Mouse (Mus musculus) left cerebral cortex, adult 18-20 months (tissue): ENCODE results near the gene Psmd2. TPM values are rescaled to one million over a fixed set of nuclear protein-coding genes. Genes with fewer than 3 reads are reported as not detected.
"Not testable (repeated sequence)": the region's sequence is repeated elsewhere in the genome, so short reads cannot be mapped to it uniquely, and the experiment has no call there.

Experiments used
- DNase-seq, 2 experiments: peaks; one replicate each; pipeline ENCODE4 v3.0.0; 2021 to 2022; ENCODE audit warnings: low spot score in 2 of 2, mixed read lengths in 1 of 2
- total RNA-seq, 2 experiments: library from RNA; stranded (reverse); gene quantifications; 2 replicates each; pipeline ENCODE4 v1.2.3; 2021

The Psmd2 gene
- total RNA-seq, 2 experiments from 2014 or later, result 223 to 226 TPM

- DNase-seq, result no peak
Measured at GRCm38 (mm10) chr16:20651947-20652310, 477 bp downstream of the Psmd2 start.

- DNase-seq, result no peak
Measured at GRCm38 (mm10) chr16:20653315-20653714, 1.9 kb downstream of the Psmd2 start.

- DNase-seq, result no peak
Measured at GRCm38 (mm10) chr16:20657661-20658060, 6.2 kb downstream of the Psmd2 start.

- DNase-seq, result not testable (repeated sequence)
Measured at GRCm38 (mm10) chr16:20668013-20668412, 16.6 kb downstream of the Psmd2 start, which contains the start of gene Eif4g1. Eif4g1 (plus strand) TSS chr16:20668313.

GRCm38 (mm10) chr16:20670291-20670690, 18.8 kb downstream of the Psmd2 start:
- DNase-seq, result no peak

- DNase-seq, result no peak
Measured at GRCm38 (mm10) chr16:20671886-20672285, 20.4 kb downstream of the Psmd2 start.

GRCm38 (mm10) chr16:20672500-20672902, 21.0 kb downstream of the Psmd2 start:
- DNase-seq, result peak; percentile 95 to 98

GRCm38 (mm10) chr16:20672965-20673705, 21.7 kb downstream of the Psmd2 start:
- peak in 1 of 2 experiments; percentile 34 for DNase-seq

GRCm38 (mm10) chr16:20673706-20674303, 22.4 kb downstream of the Psmd2 start:
- DNase-seq, result no peak

GRCm38 (mm10) chr16:20675213-20675612, 23.8 kb downstream of the Psmd2 start:
- no peak for DNase-seq

GRCm38 (mm10) chr16:20676702-20677101, 25.2 kb downstream of the Psmd2 start:
- no peak for DNase-seq

- no peak for DNase-seq
Measured at GRCm38 (mm10) chr16:20677380-20677779, 25.9 kb downstream of the Psmd2 start.

- DNase-seq, result peak; percentile 74 to 86
Measured at GRCm38 (mm10) chr16:20677974-20678675, 26.7 kb downstream of the Psmd2 start.

GRCm38 (mm10) chr16:20690774-20691173, 39.3 kb downstream of the Psmd2 start:
- DNase-seq, result no peak

GRCm38 (mm10) chr16:20691617-20692016, 40.2 kb downstream of the Psmd2 start:
- no peak for DNase-seq

GRCm38 (mm10) chr16:20692241-20692965, 41.0 kb downstream of the Psmd2 start:
- peak in 1 of 2 experiments; percentile 17 for DNase-seq

GRCm38 (mm10) chr16:20693111-20693701, 41.8 kb downstream of the Psmd2 start, which contains the start of gene Fam131a:
Fam131a (plus strand) TSS chr16:20693241.
- DNase-seq, result peak; percentile 95

GRCm38 (mm10) chr16:20694781-20695180, 43.3 kb downstream of the Psmd2 start:
- DNase-seq, result peak; percentile 71 to 76

GRCm38 (mm10) chr16:20695622-20696323, 44.3 kb downstream of the Psmd2 start:
- peak; percentile 98 for DNase-seq

- DNase-seq, result no peak
Measured at GRCm38 (mm10) chr16:20699266-20699665, 47.8 kb downstream of the Psmd2 start.
